Mouse (Mus musculus) heart, embryonic 13.5 days (tissue): ENCODE measurements around the gene Mapre3. TPM values are rescaled to one million over a fixed set of nuclear protein-coding genes. Genes with fewer than 3 reads are reported as not detected.
"Not testable (repeated sequence)": the region's sequence is repeated elsewhere in the genome, so short reads cannot be mapped to it uniquely, and the experiment has no call there.

Experiments used
- ATAC-seq: fragments of 200-750 bp; cut with Nextera tagmentation; 2 replicates; pipeline ENCODE4 v1.8.0; 2017; ENCODE audit warnings: moderate TSS enrichment; ENCODE audit not compliant: insufficient number of reproducible peaks, low FRiP score, low TSS enrichment; ENCODE audit errors: extremely low read depth
- H3K27ac ChIP-seq: fragments of 300-500 bp; sonication (generic); replicated peaks from 2 replicates; pipeline ENCODE4 v1.5.1; 2015; ENCODE audit warnings: moderate library complexity, mild to moderate bottlenecking, inconsistent platforms
- H3K27me3 ChIP-seq: fragments of 300-500 bp; sonication (generic); replicated peaks from 2 replicates; pipeline ENCODE4 v1.6.1; 2015; ENCODE audit warnings: mild to moderate bottlenecking, inconsistent platforms
- H3K36me3 ChIP-seq: fragments of 300-500 bp; sonication (generic); 2 replicates; pipeline ENCODE4 v1.6.1; 2015; ENCODE audit warnings: mild to moderate bottlenecking, inconsistent platforms
- H3K4me1 ChIP-seq: fragments of 300-500 bp; sonication (generic); 2 replicates; pipeline ENCODE4 v1.6.1; 2015; ENCODE audit warnings: inconsistent platforms
- H3K4me2 ChIP-seq: fragments of 300-500 bp; sonication (generic); 2 replicates; pipeline ENCODE4 v1.6.1; 2015; ENCODE audit warnings: inconsistent platforms, mild to moderate bottlenecking, moderate library complexity
- H3K4me3 ChIP-seq: fragments of 300-500 bp; sonication (generic); 2 replicates; pipeline ENCODE4 v1.5.1; 2015; ENCODE audit warnings: moderate library complexity, mild to moderate bottlenecking, inconsistent platforms
- H3K9ac ChIP-seq: fragments of 300-500 bp; sonication (generic); 2 replicates; pipeline ENCODE4 v1.6.1; 2015; ENCODE audit warnings: inconsistent platforms, mild to moderate bottlenecking, moderate library complexity
- H3K9me3 ChIP-seq: fragments of 300-500 bp; sonication (generic); 2 replicates; pipeline ENCODE4 v1.6.1; 2016; ENCODE audit warnings: inconsistent platforms
- WGBS: fragments of 180-500 bp; shearing (Covaris S2); methylation state at CpG from one replicate; pipeline ENCODE4 v1.1.7; 2015; ENCODE audit warnings: mixed read lengths; 5-methylcytosine and 5-hydroxymethylcytosine counted together
- polyA plus RNA-seq: library from polyadenylated mRNA; unstranded; fragments of >200 nt; fragmentation: Nextera tagmentation; extraction: Ambion mirVana; gene quantifications from 2 replicates; pipeline ENCODE4 v1.2.1, GENCODE M21; 2015

Gene Mapre3
- polyA plus RNA-seq, 1 experiment from 2014 or later: 16.1 TPM

DNA sequence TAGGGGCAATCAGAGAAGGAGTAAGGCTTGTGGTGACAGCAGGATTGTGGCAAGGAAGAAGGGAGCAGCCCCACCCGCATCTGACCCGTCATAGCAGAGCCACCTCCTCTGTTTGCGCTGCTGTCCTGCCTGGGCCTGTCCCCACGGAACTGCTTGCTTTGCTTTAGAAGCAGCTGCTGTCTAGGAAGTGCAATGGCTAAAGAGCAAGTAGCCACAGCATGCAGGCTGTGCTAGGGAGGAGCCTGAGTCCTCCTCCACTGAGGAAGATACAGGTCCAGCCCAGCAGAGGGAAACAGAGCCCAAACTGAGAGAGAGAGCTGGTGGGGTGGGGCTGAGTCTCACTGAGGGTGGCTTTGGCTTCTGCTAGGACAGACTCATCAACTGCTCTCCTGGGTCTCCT is 49.4 kb downstream of the Mapre3 start:
- H3K4me3 ChIP-seq: no peak overlapping the region
- peaks cover 10% of the 10 kb centered on the region for H3K4me1 ChIP-seq
- H3K27me3 ChIP-seq: no peaks in the 10 kb centered on the region
- H3K9me3 ChIP-seq: no peaks in the 10 kb centered on the region
- no peak for ATAC-seq
- no peak overlapping the region for H3K9ac ChIP-seq
- WGBS: 26% methylated on average over 4 of the region's 4 CpGs
- peaks cover 13% of the 10 kb centered on the region for H3K36me3 ChIP-seq
- H3K27ac ChIP-seq: no peak overlapping the region
- no peak overlapping the region for H3K4me2 ChIP-seq

DNA sequence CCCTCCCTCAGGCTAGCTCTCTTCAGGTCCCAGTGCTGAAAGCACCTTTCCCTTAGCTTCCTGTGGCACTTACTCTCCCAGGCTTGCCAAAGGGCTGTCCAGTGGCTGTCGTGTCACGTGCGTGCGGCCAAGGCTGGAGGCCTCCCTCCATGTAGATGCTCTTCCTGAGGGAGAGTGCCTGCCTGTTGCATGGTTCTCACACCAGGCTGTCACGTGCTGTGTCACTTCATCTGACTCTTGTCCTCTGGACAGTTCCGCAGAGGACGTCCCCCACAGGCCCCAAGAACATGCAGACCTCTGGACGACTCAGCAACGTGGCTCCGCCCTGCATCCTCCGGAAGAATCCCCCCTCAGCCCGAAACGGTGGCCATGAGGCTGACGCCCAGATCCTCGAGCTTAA is 49.9 kb downstream of the Mapre3 start:
- Histone ChIP-seq H3K27me3 (no peaks in the 10 kb centered on the region), H3K36me3 (peaks cover 13% of the 10 kb centered on the region), H3K27ac (no peak overlapping the region), H3K9me3 (no peaks in the 10 kb centered on the region), H3K4me2 (peak overlapping the region; percentile 9; the same call in 1 of the 2 replicates), H3K4me1 (peaks cover 14% of the 10 kb centered on the region), H3K4me3 (no peak overlapping the region), H3K9ac (0 out of 2 replicates have a peak overlapping the region, but pooled peaks have one; percentile 10)
- WGBS: 29% methylated on average over 15 of the region's 15 CpGs
- ATAC-seq: no peak

DNA sequence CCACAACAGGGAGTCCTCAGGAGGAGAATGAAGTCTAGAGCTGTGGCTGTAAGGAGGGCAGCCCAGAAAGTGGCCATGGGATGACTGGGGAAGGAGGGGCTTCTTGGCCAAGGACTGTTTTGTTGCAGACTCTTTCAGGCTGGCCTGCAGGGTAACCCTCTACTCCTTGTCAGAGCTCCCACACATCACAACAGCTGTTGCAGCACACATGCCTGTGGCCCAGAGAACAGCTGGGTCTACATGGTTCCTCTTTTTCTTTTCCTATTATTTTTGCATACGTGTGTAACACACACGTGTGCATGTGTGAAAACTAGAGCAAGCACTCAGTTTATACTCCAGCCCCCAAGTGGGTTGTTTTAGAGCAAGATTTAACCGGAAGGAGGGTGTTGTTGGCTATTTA is 52.4 kb downstream of the Mapre3 start:
- H3K4me1 ChIP-seq: peaks cover 30% of the 10 kb centered on the region
- peaks cover 24% of the 10 kb centered on the region for H3K36me3 ChIP-seq
- 87% methylated on average over 3 of the region's 3 CpGs for WGBS

DNA sequence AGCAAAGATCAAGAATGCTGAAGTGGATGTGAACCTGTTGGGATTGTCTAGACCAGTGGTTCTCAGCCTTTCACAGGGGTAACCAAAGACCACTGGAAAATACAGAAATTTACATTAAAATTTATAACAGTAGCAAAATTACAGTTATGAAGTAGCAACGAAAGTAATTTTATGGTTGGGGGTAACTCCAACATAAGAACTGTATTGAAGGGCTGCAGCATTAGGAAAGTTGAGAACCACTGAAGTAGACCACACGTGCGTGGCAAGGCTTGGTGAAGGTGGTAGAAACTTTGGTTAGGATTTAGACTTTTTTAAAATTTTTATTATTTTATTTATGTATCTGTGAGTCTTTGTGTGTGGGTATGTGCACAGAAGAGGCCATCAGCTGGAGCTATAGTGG is 53.3 kb downstream of the Mapre3 start, which contains the start of gene Tmem214:
Gene Tmem214, plus strand, starts transcription at position 301 of the 400 bp plus-strand sequence.
- ATAC-seq: no peak
- Histone ChIP-seq H3K4me1 (peaks cover 30% of the 10 kb centered on the region), H3K27me3 (no peaks in the 10 kb centered on the region), H3K4me3 (no peak within 1 kb of the TSS), H3K36me3 (peaks cover 32% of the 10 kb centered on the region), H3K9ac (no peak within 1 kb of the TSS), H3K9me3 (no peaks in the 10 kb centered on the region), H3K4me2 (peak within 1 kb of the TSS; percentile 82), H3K27ac (peak within 1 kb of the TSS; percentile 42; the same call in 1 of the 2 replicates)
- 90% methylated on average over 3 of the region's 3 CpGs for WGBS

More for the DNA sequence above, 52.4 kb downstream of the Mapre3 start:
- no peak overlapping the region for H3K4me2 ChIP-seq
- H3K27ac ChIP-seq: no peak overlapping the region
- no peak for ATAC-seq
- no peaks in the 10 kb centered on the region for H3K27me3 ChIP-seq
- H3K9ac ChIP-seq: no peak overlapping the region
- no peak overlapping the region for H3K4me3 ChIP-seq
- no peaks in the 10 kb centered on the region for H3K9me3 ChIP-seq

DNA sequence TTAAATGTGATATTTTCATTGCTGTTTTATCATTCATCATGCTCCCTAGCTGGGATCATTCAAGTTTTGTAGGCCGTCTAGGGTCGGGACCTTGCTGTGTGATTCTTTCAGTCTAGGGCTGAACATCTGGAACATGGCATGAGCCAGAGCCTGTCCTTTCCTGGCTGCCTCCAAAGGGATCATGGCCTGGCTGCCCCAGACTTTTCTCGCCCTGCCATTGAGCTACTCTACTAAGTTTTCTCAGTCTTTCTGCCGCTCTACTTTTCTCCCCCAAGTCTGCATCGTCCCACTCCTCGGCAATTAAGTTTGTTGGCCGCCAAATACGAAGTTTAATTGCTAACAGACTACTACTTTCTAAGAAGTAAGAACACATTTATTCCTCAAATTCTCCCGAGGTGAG is 54.5 kb downstream of the Mapre3 start:
- H3K27me3 ChIP-seq: no peaks in the 10 kb centered on the region
- H3K9me3 ChIP-seq: no peaks in the 10 kb centered on the region
- peak overlapping the region; percentile 93 for H3K4me3 ChIP-seq
- H3K36me3 ChIP-seq: peaks cover 45% of the 10 kb centered on the region
- H3K4me1 ChIP-seq: peaks cover 27% of the 10 kb centered on the region
- H3K4me2 ChIP-seq: peak overlapping the region; percentile 82
- peak overlapping the region; percentile 96 for H3K9ac ChIP-seq
- 17% methylated on average over 9 of the region's 9 CpGs for WGBS
- peak overlapping the region; percentile 42; the same call in 1 of the 2 replicates for H3K27ac ChIP-seq
- ATAC-seq: no peak

DNA sequence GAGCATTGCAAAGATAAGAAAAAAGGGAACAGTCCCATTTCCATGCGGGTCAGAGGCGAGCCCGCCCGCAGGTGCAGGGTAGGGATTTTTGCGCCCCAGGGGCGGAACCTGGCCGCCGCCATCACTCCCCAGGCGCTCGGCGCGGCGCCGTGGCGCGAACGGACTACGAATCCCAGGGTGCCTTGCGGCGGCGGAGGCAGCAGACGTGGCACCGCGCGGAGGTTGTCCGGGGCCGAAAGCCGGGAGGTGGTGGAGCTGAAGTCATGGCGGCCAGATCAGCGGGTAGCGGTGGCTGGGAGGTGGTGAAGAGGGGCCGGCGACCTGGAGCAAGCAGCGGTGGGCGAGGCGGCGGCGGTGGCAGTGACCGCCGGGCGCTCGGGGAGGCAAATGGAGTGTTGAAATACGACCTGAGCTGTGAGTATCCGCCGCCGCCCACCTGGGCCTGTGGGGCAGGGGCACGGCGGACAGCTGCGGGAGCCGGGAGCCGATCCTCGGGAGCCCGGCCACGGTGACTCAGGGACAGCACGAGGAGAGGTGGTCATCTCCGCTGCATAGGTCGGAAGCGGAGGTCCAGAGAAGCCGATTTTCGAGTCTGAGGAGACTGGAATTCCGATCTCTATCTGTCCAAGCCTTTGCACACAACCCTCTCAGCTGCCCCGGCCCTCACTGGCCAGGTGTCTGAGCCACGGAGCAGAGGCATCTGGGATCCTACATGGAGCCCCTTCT is 55.1 kb downstream of the Mapre3 start:
- H3K4me1 ChIP-seq: peaks cover 21% of the 10 kb centered on the region
- no peaks in the 10 kb centered on the region for H3K9me3 ChIP-seq
- under 1% methylated on average over 63 of the region's 63 CpGs for WGBS
- peak; percentile 84 for ATAC-seq
- H3K4me3 ChIP-seq: peak overlapping the region; percentile 93
- H3K27me3 ChIP-seq: no peaks in the 10 kb centered on the region
- peak overlapping the region; percentile 96 for H3K9ac ChIP-seq
- peaks cover 51% of the 10 kb centered on the region for H3K36me3 ChIP-seq
- peak overlapping the region; percentile 82 for H3K4me2 ChIP-seq
- H3K27ac ChIP-seq: peak overlapping the region; percentile 62

DNA sequence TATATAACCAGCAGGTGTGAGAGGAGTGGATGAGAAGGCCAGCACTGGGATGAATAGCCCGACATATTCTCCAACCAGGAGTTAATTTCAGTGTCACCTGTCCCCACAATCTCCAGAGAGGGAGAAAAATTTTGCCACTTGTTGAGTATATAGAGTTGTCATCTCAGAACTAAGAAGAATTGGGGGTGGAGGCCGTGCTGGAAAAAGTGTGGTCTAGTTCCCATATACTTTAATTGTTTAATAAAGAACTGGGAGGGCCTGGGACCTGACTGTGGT is 55.6 kb downstream of the Mapre3 start:
- WGBS: 22% methylated on average over 2 of the region's 2 CpGs
- ATAC-seq: no peak
- Histone ChIP-seq H3K4me1 (peaks cover 21% of the 10 kb centered on the region), H3K36me3 (peaks cover 51% of the 10 kb centered on the region), H3K27ac (peak overlapping the region; percentile 62), H3K9ac (peak overlapping the region; percentile 96), H3K4me2 (peak overlapping the region; percentile 82), H3K4me3 (peak overlapping the region; percentile 93), H3K9me3 (no peaks in the 10 kb centered on the region), H3K27me3 (no peaks in the 10 kb centered on the region)

DNA sequence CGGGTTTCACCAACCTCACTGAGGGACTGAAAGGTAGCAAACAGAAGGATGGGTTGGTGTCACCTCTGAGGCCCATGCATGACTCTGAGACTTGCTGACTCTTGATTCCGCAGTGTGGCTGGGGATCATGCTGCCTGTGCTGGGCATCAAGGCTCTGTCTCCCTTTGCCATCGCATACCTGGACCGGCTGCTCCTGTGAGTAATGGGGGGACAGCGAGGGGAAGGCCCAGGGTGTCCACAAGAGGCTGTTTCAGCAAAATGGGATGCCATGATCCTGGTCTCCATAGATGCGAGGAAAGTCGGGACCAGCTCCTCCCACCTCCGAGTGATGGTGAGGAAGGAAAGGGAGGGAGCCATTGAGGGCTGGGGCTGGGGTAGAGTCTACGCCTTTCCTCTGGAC is 58.1 kb downstream of the Mapre3 start:
- Histone ChIP-seq H3K9ac (no peak overlapping the region), H3K4me1 (peaks cover 21% of the 10 kb centered on the region), H3K4me3 (no peak overlapping the region), H3K27me3 (no peaks in the 10 kb centered on the region), H3K4me2 (no peak overlapping the region), H3K36me3 (peaks cover 70% of the 10 kb centered on the region), H3K9me3 (no peaks in the 10 kb centered on the region), H3K27ac (no peak overlapping the region)
- WGBS: 92% methylated on average over 9 of the region's 9 CpGs
- ATAC-seq: no peak

DNA sequence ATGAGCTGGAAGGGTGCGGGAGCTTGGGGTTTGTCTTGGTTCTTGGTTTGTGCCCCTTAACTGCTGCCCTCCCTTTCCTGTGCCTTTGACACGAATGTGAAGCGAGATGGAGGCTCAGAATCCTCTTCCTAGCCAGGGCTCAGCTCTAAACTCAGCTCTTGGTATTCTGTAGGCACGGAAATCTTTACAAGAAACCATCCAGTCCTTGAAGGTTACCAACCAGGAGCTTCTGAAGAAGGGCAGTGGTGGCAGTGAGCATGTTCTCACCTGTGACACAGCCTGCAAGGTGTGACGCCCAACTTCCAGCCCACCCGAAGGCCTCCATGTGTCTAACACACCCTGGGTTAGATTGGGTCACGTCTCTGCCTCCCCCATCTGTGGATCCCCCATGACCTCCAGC is 59.9 kb downstream of the Mapre3 start:
- Histone ChIP-seq H3K36me3 (peaks cover 77% of the 10 kb centered on the region), H3K4me1 (peaks cover 24% of the 10 kb centered on the region), H3K4me2 (no peak overlapping the region), H3K4me3 (no peak overlapping the region), H3K9ac (no peak overlapping the region), H3K27me3 (no peaks in the 10 kb centered on the region), H3K9me3 (no peaks in the 10 kb centered on the region), H3K27ac (no peak overlapping the region)
- no peak for ATAC-seq
- WGBS: 87% methylated on average over 7 of the region's 7 CpGs

DNA sequence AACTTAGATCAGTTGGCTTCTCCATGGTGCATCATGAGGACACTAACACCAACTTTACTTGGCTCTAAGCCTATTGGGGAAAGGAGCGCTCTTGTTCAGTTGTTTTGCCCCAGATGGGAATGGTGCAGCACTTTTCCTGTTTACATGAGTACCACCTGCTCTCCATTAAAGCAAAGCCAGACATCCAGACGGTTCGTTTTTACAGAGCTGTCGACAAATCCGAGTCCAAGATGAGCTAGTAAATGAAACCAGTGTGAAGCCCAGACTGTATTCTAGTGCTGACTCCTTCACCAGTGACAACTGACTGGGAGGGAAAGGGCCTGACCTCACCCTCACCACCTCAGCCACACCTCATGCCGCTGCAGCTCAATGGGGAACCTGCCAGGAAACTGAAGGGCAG is 64.2 kb downstream of the Mapre3 start:
- H3K27ac ChIP-seq: no peak overlapping the region
- H3K4me3 ChIP-seq: no peak overlapping the region
- no peak for ATAC-seq
- peaks cover 47% of the 10 kb centered on the region for H3K36me3 ChIP-seq
- no peaks in the 10 kb centered on the region for H3K9me3 ChIP-seq
- 44% methylated on average over 6 of the region's 6 CpGs for WGBS
- no peak overlapping the region for H3K9ac ChIP-seq
- no peaks in the 10 kb centered on the region for H3K27me3 ChIP-seq
- peaks cover 8% of the 10 kb centered on the region; the same call in 1 of the 2 replicates for H3K4me1 ChIP-seq
- H3K4me2 ChIP-seq: no peak overlapping the region

DNA sequence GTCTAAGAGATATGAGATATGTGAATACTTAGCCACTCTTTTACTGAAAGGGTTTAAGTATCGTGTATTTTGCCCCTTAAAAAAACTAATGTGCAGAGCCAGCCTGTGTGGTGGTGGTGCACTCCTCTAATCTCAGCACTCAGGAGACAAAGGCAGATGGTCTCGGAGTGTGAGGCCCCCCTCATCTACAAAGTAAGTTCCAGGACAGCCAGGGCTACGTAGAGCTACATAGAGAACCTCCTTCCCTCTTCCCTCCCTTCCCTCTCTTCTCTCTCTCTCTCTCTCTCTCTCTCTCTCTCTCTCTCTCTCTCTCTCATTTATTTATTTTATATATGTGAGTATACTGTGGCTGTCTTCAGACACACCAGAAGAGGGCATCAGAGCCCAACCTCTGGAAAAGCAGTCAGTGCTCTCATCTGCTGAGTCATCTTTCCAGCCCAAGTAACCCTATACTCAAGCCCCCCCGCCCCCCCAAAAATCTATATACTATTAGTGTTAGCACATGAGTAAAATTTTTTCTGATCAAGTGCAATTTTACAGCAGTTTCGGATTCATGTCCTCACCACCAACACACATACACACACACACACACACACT is 65.0 kb downstream of the Mapre3 start:
- H3K9me3 ChIP-seq: no peaks in the 10 kb centered on the region
- peaks cover 38% of the 10 kb centered on the region for H3K36me3 ChIP-seq
- H3K4me1 ChIP-seq: peaks cover 8% of the 10 kb centered on the region; the same call in 1 of the 2 replicates
- no peak for ATAC-seq
- no peak overlapping the region for H3K9ac ChIP-seq
- no peak overlapping the region for H3K27ac ChIP-seq
- 71% methylated on average over 5 of the region's 5 CpGs for WGBS
- H3K4me2 ChIP-seq: no peak overlapping the region
- H3K4me3 ChIP-seq: no peak overlapping the region
- no peaks in the 10 kb centered on the region for H3K27me3 ChIP-seq

DNA sequence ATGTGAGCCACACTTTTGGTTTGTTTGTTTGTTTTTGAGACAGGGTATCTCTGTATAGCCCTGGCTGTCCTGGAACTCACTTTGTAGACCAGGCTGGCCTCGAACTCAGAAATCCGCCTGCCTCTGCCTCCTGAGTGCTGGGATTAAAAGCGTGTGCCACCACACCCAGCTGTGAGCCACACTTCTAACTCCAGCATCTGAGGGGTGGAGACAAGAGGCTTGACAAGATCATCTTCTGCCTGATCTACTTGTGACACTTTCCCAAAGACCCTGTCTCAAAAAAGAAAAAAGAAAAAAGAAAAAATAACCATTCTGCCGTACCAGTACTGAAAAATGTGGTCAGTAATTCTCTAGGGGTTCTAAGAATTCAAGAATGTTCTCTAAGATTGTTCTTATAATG is 67.4 kb downstream of the Mapre3 start:
- not testable (repeated sequence) for H3K9me3 ChIP-seq, H3K9ac ChIP-seq, H3K27ac ChIP-seq, H3K4me3 ChIP-seq, ATAC-seq, H3K27me3 ChIP-seq, H3K4me2 ChIP-seq
- 76% methylated on average over 4 of the region's 4 CpGs for WGBS
- H3K36me3 ChIP-seq: peaks cover 14% of the 10 kb centered on the region
- peaks cover 15% of the 10 kb centered on the region for H3K4me1 ChIP-seq
